Mouse (Mus musculus): ENCODE results near the gene Vamp2. TPM values are rescaled to one million over a fixed set of nuclear protein-coding genes. Genes with fewer than 3 reads are reported as not detected.

Gene Vamp2
- polyA plus RNA-seq, 1 experiment, result 84.4 TPM

DNA sequence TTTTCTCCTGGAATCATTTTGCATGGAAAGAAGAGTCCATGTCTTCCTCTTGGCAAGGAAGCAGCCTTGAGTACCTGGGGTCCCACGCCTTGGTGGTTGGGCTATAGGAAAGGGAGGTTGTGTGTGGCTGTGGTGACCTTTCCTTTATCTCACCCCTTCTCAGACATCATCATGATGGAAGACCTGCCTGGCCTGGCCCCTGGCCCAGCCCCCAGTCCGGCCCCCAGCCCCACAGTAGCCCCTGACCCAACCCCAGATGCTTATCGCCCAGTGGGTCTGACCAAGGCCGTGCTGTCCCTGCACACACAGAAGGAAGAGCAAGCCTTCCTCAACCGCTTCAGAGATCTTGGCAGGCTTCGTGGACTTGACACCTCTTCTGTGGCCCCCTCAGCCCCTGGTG is 16.9 kb downstream of the Vamp2 start:
- Histone ChIP-seq H3K36me3 (ENCODE audit: control insufficient read depth, insufficient read depth, low read length) (peaks cover 91% of the 10 kb centered on the region), H3K4me1 (ENCODE audit: control insufficient read depth, insufficient read depth, insufficient read length, low read length) (peaks cover 4% of the 10 kb centered on the region; the same call in 1 of the 2 replicates), H3K27me3 (ENCODE audit: control insufficient read depth, insufficient read depth, low read length) (no peaks in the 10 kb centered on the region), H3K4me3 (ENCODE audit: low read depth, low read length) (no peak overlapping the region), H3K27ac (ENCODE audit: insufficient read depth, low read depth, low read length) (no peak overlapping the region)
- TF ChIP-seq POLR2A (IDR thresholded peaks at IDR 0.05; ENCODE audit: low read depth, low read length) (no peak), CTCF (IDR thresholded peaks at IDR 0.05; ENCODE audit: extremely low read depth, insufficient read length, insufficient replicate concordance, low read depth, low read length) (no peak)
- 87% methylated on average over 6 of the region's 6 CpGs for WGBS

GRCm38 (mm10) chr11:69105796-69106195 is 17.5 kb downstream of the Vamp2 start:
- no peak for TF ChIP-seq CTCF (IDR thresholded peaks at IDR 0.05; ENCODE audit: extremely low read depth, insufficient read length, insufficient replicate concordance, low read depth, low read length)
- TF ChIP-seq POLR2A (IDR thresholded peaks at IDR 0.05; ENCODE audit: low read depth, low read length), result no peak
- peaks cover 87% of the 10 kb centered on the region for H3K36me3 ChIP-seq (ENCODE audit: control insufficient read depth, insufficient read depth, low read length)
- H3K4me3 ChIP-seq (ENCODE audit: low read depth, low read length), result no peak overlapping the region
- 81% methylated on average over 2 of the region's 2 CpGs for WGBS
- H3K27ac ChIP-seq (ENCODE audit: insufficient read depth, low read depth, low read length), result no peak overlapping the region
- H3K27me3 ChIP-seq (ENCODE audit: control insufficient read depth, insufficient read depth, low read length), result no peaks in the 10 kb centered on the region
- H3K4me1 ChIP-seq (ENCODE audit: control insufficient read depth, insufficient read depth, insufficient read length, low read length), result peaks cover 1% of the 10 kb centered on the region; the same call in 1 of the 2 replicates

- Histone ChIP-seq H3K27ac (ENCODE audit: insufficient read depth, low read depth, low read length) (no peak overlapping the region), H3K27me3 (ENCODE audit: control insufficient read depth, insufficient read depth, low read length) (no peaks in the 10 kb centered on the region), H3K4me3 (ENCODE audit: low read depth, low read length) (no peak overlapping the region), H3K4me1 (ENCODE audit: control insufficient read depth, insufficient read depth, insufficient read length, low read length) (no peaks in the 10 kb centered on the region), H3K36me3 (ENCODE audit: control insufficient read depth, insufficient read depth, low read length) (peaks cover 82% of the 10 kb centered on the region)
- TF ChIP-seq POLR2A (IDR thresholded peaks at IDR 0.05; ENCODE audit: low read depth, low read length), result no peak
- TF ChIP-seq CTCF (IDR thresholded peaks at IDR 0.05; ENCODE audit: extremely low read depth, insufficient read length, insufficient replicate concordance, low read depth, low read length), result no peak
- WGBS, result 95% methylated on average over 11 of the region's 11 CpGs
Measured at GRCm38 (mm10) chr11:69106299-69106698, 18.0 kb downstream of the Vamp2 start.

DNA sequence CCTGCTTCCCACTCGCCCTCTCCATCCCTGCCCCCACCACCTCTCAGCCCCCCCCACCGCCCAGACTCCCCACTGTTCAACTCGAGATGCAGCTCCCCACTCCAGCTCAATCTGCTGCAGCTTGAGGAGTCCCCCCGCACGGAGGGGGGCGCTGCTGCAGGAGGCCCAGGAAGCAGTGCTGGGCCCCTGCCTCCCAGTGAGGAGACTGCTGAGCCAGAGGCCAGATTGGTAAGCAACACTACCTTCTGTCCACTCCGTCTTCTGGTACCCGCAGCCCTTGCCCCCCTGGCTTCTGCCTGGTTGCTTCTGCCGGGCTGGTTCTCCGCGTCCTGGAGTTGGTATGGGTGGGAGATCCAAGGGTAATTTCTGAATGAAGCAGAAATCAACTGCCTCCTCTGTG is 18.6 kb downstream of the Vamp2 start:
- WGBS, result 91% methylated on average over 11 of the region's 11 CpGs
- Histone ChIP-seq H3K27ac (ENCODE audit: insufficient read depth, low read depth, low read length) (no peak overlapping the region), H3K27me3 (ENCODE audit: control insufficient read depth, insufficient read depth, low read length) (no peaks in the 10 kb centered on the region), H3K36me3 (ENCODE audit: control insufficient read depth, insufficient read depth, low read length) (peaks cover 77% of the 10 kb centered on the region), H3K4me1 (ENCODE audit: control insufficient read depth, insufficient read depth, insufficient read length, low read length) (no peaks in the 10 kb centered on the region), H3K4me3 (ENCODE audit: low read depth, low read length) (no peak overlapping the region)
- no peak for TF ChIP-seq POLR2A (IDR thresholded peaks at IDR 0.05; ENCODE audit: low read depth, low read length)
- TF ChIP-seq CTCF (IDR thresholded peaks at IDR 0.05; ENCODE audit: extremely low read depth, insufficient read length, insufficient replicate concordance, low read depth, low read length), result no peak

DNA sequence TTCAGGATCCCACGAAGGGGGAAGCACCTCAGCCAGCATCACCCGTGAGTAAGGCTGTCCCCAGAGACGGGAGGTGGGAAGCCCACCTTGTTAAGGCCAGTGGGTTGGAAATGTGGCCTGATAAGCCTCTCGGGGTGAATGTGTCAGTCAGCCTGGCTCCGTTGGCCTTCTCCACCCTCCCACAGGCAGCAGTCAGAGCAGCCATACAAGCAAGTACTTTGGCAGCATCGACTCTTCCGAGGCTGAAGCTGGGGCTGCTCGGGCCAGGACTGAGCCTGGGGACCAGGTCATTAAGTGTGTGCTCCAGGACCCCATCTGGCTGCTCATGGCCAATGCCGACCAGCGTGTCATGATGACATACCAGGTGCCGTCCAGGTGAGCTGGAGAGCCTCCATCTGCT is 19.4 kb downstream of the Vamp2 start:
- H3K36me3 ChIP-seq (ENCODE audit: control insufficient read depth, insufficient read depth, low read length), result peaks cover 69% of the 10 kb centered on the region

GRCm38 (mm10) chr11:69108223-69108622 is 19.9 kb downstream of the Vamp2 start:
- TF ChIP-seq CTCF (IDR thresholded peaks at IDR 0.05; ENCODE audit: extremely low read depth, insufficient read length, insufficient replicate concordance, low read depth, low read length) (no peak), POLR2A (IDR thresholded peaks at IDR 0.05; ENCODE audit: low read depth, low read length) (no peak)
- 85% methylated on average over 9 of the region's 9 CpGs for WGBS
- peaks cover 63% of the 10 kb centered on the region for H3K36me3 ChIP-seq (ENCODE audit: control insufficient read depth, insufficient read depth, low read length)

More for the DNA sequence above, 19.4 kb downstream of the Vamp2 start:
- Histone ChIP-seq H3K4me1 (ENCODE audit: control insufficient read depth, insufficient read depth, insufficient read length, low read length) (no peaks in the 10 kb centered on the region), H3K4me3 (ENCODE audit: low read depth, low read length) (no peak overlapping the region), H3K27ac (ENCODE audit: insufficient read depth, low read depth, low read length) (no peak overlapping the region), H3K27me3 (ENCODE audit: control insufficient read depth, insufficient read depth, low read length) (no peaks in the 10 kb centered on the region)
- TF ChIP-seq POLR2A (IDR thresholded peaks at IDR 0.05; ENCODE audit: low read depth, low read length), result no peak
- no peak for TF ChIP-seq CTCF (IDR thresholded peaks at IDR 0.05; ENCODE audit: extremely low read depth, insufficient read length, insufficient replicate concordance, low read depth, low read length)
- WGBS, result 92% methylated on average over 11 of the region's 11 CpGs

DNA sequence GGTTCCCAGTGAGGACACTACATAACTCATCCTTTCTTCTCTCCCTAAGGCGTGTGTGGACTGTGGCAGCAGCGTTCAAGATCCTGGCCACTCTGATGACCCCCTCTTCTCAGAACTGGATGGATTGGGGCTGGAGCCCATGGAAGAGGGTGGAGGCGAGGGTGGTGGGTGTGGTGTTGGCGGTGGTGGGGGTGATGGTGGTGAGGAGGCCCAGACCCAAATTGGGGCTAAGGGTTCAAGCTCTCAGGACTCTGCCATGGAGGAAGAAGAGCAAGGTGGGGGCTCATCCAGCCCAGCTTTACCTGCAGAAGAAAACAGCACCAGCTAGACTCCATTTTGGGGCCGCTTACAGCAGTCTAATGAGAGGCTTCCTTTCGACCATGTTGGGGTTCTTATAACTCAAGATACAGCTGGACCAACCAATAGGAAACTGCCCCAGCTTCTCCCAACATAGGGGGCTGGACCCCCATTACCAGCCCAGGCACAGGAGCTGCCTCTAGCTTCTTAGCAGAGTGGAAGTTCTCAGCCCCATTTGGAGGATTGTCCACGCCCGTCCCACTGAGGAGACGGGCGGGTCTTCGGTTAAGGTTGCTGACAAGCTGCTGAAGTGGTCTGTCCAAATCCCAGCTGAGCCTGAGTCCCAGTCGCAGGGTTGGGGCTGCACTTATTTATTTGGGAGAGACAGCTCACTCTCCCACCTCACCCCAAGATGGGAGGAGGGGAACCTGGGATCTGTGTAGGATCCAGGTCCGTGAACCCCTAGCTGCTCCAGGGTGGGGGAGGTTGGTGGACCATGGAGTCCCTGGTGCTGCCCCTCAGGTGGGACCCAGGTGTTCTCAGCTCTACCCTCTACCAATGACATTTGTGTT is 21.0 kb downstream of the Vamp2 start:
- Histone ChIP-seq H3K4me1 (ENCODE audit: control insufficient read depth, insufficient read depth, insufficient read length, low read length) (no peaks in the 10 kb centered on the region), H3K27ac (ENCODE audit: insufficient read depth, low read depth, low read length) (no peak overlapping the region), H3K36me3 (ENCODE audit: control insufficient read depth, insufficient read depth, low read length) (peaks cover 53% of the 10 kb centered on the region), H3K4me3 (ENCODE audit: low read depth, low read length) (no peak overlapping the region), H3K27me3 (ENCODE audit: control insufficient read depth, insufficient read depth, low read length) (no peaks in the 10 kb centered on the region)
- WGBS, result 86% methylated on average over 13 of the region's 13 CpGs
- TF ChIP-seq CTCF (IDR thresholded peaks at IDR 0.05; ENCODE audit: extremely low read depth, insufficient read length, insufficient replicate concordance, low read depth, low read length) (no peak), POLR2A (IDR thresholded peaks at IDR 0.05; ENCODE audit: low read depth, low read length) (no peak)

More at GRCm38 (mm10) chr11:69108223-69108622, 19.9 kb downstream of the Vamp2 start:
- H3K4me3 ChIP-seq (ENCODE audit: low read depth, low read length), result no peak overlapping the region
- no peaks in the 10 kb centered on the region for H3K27me3 ChIP-seq (ENCODE audit: control insufficient read depth, insufficient read depth, low read length)
- H3K4me1 ChIP-seq (ENCODE audit: control insufficient read depth, insufficient read depth, insufficient read length, low read length), result no peaks in the 10 kb centered on the region
- no peak overlapping the region for H3K27ac ChIP-seq (ENCODE audit: insufficient read depth, low read depth, low read length)

Data from small intestine, adult 2 months (tissue).